Mouse (Mus musculus) embryo, embryonic 10.5 days (tissue): ENCODE measurements at regions not wholly inside any gene's neighbourhood (a gene's known extent, or its start where the extent isn't known, plus 50 kb on each side); places are given as distances from the start of the nearest gene placed in this dataset.

Experiments used
- DNase-seq: peaks from one replicate; pipeline ENCODE4 v3.0.0-alpha.2; 2015; ENCODE audit warnings: low spot score

GRCm38 (mm10) chr19:27134360-27134759, 81.9 kb upstream of the Vldlr start:
- no peak for DNase-seq

DNA sequence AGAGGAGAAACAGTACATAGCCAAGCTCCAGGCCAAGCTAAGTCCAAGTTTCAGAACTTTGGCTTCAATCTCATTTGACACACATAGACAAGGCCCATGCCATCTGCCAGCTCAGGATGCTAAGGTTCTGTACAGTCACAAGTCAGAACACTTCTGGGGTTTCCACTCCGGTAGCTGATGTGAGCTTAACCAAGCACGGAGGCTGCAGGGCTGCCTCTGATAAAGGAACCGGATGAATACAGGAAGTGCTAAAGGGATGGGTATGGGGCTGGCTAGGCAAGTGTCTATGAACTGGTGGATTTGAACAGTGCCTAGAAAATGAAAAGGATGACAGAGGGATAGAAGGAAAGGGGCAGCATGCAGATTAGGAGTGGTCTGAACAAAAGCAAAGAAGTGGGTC, 75.4 kb upstream of the Vldlr start:
- no peak for DNase-seq

DNA sequence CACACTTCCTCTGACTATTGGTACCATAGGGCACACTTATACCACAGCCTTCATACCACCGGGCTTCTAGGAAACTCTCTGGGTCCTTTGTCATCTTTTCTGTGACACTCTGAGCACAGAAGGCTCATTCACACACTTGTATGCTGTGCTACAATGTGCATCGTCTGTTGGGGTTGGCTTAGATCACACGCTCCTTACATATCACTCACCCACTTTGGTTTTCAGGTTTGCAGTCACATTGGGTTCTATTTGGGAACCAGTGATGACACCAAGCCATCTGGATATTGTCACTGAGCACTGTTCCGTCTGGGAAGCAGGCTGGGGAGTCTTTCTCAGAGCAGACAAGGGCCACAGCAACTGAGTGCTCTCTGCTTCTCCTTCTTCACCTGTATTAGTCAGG, 74.1 kb upstream of the Vldlr start:
- DNase-seq: no peak

DNA sequence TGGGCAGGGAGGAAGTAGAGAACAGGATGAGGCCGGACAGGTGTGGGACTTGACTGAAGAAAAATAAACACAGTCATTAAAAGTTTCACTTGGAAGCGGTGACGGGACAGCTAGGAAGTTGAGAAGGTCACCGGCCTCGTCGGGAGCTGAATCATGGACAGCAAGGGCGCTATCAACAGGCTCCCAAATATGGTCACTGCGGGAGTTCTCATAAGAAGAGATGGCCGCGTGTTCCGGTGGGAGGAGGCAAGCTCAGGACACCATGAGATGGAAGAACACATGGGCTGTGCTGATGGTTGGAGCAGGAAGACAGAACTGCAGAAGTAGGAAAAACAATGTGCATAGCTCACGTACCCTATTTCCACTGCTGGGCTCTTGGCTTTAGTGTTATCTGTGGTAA, 68.9 kb upstream of the Vldlr start:
- DNase-seq: peak; percentile 16

GRCm38 (mm10) chr19:27148330-27148729, 68.0 kb upstream of the Vldlr start:
- no peak for DNase-seq

- no peak for DNase-seq
Measured at GRCm38 (mm10) chr19:27149567-27149966, 66.7 kb upstream of the Vldlr start.

GRCm38 (mm10) chr19:27161933-27162332, 54.4 kb upstream of the Vldlr start:
- DNase-seq: no peak
